Mouse (Mus musculus) hindbrain, embryonic 12.5 days (tissue): ENCODE results near the gene Lcmt1. TPM values are rescaled to one million over a fixed set of nuclear protein-coding genes. Genes with fewer than 3 reads are reported as not detected.

Source experiments
- ATAC-seq: fragments of 200-750 bp; cut with Nextera tagmentation; 2 replicates; pipeline ENCODE4 v1.8.0; 2017; ENCODE audit warnings: moderate TSS enrichment; ENCODE audit not compliant: low FRiP score
- H3K27ac ChIP-seq: fragments of 300-500 bp; sonication (generic); 2 replicates; pipeline ENCODE4 v1.5.1; 2016; ENCODE audit warnings: mild to moderate bottlenecking
- H3K27me3 ChIP-seq: fragments of 300-500 bp; sonication (generic); 2 replicates; pipeline ENCODE4 v1.6.1; 2016; ENCODE audit warnings: mild to moderate bottlenecking
- H3K36me3 ChIP-seq: fragments of 300-500 bp; sonication (generic); 2 replicates; pipeline ENCODE4 v1.6.1; 2016; ENCODE audit warnings: mild to moderate bottlenecking
- H3K4me1 ChIP-seq: fragments of 300-500 bp; sonication (generic); 2 replicates; pipeline ENCODE4 v1.6.1; 2016
- H3K4me2 ChIP-seq: fragments of 300-500 bp; sonication (generic); replicated peaks from 2 replicates; pipeline ENCODE4 v1.6.1; 2016; ENCODE audit warnings: mild to moderate bottlenecking
- H3K4me3 ChIP-seq: fragments of 300-500 bp; sonication (generic); 2 replicates; pipeline ENCODE4 v1.5.1; 2016; ENCODE audit warnings: mild to moderate bottlenecking
- H3K9ac ChIP-seq: fragments of 300-500 bp; sonication (generic); 2 replicates; pipeline ENCODE4 v1.6.1; 2016; ENCODE audit warnings: mild to moderate bottlenecking, moderate library complexity
- H3K9me3 ChIP-seq: fragments of 300-500 bp; sonication (generic); replicated peaks from 2 replicates; pipeline ENCODE4 v1.6.1; 2016; ENCODE audit warnings: mild to moderate bottlenecking
- WGBS: fragments of 180-500 bp; shearing (Covaris S2); methylation state at CpG from one replicate; pipeline ENCODE4 v1.1.7; 2016; 5-methylcytosine and 5-hydroxymethylcytosine counted together
- polyA plus RNA-seq: library from polyadenylated mRNA; unstranded; fragments of >200 nt; fragmentation: Nextera tagmentation; extraction: Ambion mirVana; gene quantifications from 2 replicates; pipeline ENCODE4 v1.2.1, GENCODE M21; 2016

The Lcmt1 gene
- polyA plus RNA-seq, 1 experiment from 2014 or later = 62.1 TPM

DNA sequence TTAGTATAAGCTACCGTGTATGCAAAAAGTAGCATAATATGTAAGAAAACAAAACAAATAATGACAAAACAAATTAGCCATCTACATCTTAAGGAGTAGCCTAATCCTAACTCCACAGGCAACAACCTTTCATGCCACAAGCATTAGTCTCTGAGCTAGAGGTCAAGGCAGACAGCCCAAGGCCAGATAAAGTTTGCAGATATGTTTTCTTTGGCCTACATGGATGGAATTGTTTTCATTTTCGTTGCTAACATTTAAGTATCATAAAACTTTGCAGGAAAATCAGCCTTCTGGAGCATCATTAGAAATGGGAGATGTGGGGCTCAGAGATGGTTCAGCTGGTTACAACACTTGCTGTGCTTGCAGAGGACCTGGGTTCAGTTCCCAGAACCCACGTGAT, 6.8 kb upstream of the Lcmt1 start:
- H3K4me1 ChIP-seq = peaks cover 16% of the 10 kb centered on the region
- peaks cover 2% of the 10 kb centered on the region; the same call in 1 of the 2 replicates for H3K36me3 ChIP-seq
- no peak overlapping the region for H3K4me2 ChIP-seq
- H3K4me3 ChIP-seq = no peak overlapping the region
- no peaks in the 10 kb centered on the region for H3K27me3 ChIP-seq
- ATAC-seq = no peak
- H3K9me3 ChIP-seq = no peaks in the 10 kb centered on the region
- no peak overlapping the region for H3K27ac ChIP-seq
- no peak overlapping the region for H3K9ac ChIP-seq
- WGBS = 95% methylated on average over 3 of the region's 3 CpGs

DNA sequence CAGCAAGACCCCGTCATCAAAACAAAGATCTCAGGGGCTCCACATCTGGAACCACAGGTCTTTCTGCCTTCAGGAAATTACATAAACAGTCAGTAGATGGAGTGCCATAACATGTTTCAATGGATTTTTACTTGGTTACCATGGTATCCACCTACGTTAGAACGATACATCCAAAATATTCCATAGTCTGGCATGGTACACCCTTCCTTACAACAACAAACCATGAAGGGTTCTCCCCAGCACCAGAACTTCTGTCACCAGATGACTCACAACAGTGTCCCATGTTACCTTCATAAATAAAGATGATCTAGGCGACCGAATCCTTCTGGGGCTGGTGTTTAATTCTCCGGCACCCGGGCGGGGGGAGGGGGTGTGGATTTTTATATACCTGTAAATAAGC, 5.6 kb upstream of the Lcmt1 start:
- 91% methylated on average over 8 of the region's 8 CpGs for WGBS
- peaks cover 2% of the 10 kb centered on the region; the same call in 1 of the 2 replicates for H3K36me3 ChIP-seq
- H3K4me1 ChIP-seq = peaks cover 28% of the 10 kb centered on the region
- ATAC-seq = no peak
- H3K9ac ChIP-seq = no peak overlapping the region
- no peak overlapping the region for H3K4me3 ChIP-seq
- no peaks in the 10 kb centered on the region for H3K9me3 ChIP-seq
- no peak overlapping the region for H3K27ac ChIP-seq
- no peak overlapping the region for H3K4me2 ChIP-seq
- no peaks in the 10 kb centered on the region for H3K27me3 ChIP-seq

DNA sequence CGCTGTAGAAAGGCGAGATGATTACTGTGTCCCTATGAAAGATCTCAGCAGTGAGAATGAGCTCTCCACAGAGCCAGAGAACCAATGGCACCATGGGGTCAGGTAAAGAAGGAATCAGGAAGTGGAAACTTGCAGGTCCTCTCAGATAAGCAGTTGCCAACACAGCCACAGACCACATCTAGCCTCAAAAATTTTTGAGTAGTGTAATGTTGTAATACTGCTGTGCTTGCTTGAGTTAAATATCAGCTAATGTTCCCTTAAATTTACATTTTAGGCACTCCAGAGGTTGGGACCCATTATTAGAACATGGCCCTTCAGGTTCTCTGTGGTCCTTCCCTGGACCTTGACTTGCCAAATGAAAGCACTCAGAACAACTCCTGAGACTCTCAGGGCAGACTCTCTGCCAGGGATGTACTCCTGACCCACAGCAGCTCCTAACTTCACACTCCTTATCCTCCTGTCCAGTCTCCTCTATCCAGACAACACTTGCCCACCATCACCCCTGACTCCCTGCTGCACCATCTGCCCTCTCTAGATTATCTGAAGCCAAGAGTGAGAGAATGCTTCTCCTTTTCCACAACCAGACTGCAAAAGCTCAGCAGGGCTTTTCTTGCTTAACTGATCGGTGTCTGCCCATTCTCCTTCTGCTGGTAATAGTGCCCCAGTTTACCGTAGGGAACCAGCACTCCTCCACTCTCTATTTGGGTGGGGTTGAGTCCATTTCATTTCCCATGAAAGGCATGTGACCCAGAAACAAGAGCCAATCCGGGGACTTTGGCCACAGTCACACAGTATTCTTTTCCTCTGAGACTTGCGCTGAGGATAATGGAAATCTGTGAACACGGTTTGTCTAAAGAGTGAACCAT, 3.5 kb upstream of the Lcmt1 start:
- H3K4me2 ChIP-seq = no peak overlapping the region
- H3K9ac ChIP-seq = no peak overlapping the region

DNA sequence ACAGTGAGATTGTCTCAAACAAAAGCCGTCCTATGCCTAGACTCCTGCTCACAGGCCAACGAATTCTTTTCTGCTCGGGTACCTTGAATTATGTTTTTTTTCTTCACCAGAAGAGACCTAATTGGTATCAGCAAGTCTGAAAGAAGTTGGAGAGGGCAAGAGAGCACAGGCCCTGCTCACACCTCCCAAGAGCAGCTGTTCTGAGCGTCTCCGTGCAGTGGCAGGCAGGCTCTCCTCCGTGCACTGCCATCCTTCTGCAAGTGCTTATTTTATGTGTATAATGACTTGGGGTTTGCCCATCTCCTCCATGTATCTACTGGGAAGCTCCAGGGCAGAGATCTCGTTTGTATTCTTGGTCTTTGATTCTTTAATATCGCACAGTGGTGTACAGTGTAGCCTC, 2.8 kb upstream of the Lcmt1 start:
- Histone ChIP-seq H3K4me1 (peaks cover 30% of the 10 kb centered on the region), H3K9me3 (no peaks in the 10 kb centered on the region), H3K36me3 (no peaks in the 10 kb centered on the region), H3K9ac (no peak overlapping the region), H3K27me3 (no peaks in the 10 kb centered on the region), H3K4me3 (no peak overlapping the region), H3K27ac (no peak overlapping the region), H3K4me2 (no peak overlapping the region)
- no peak for ATAC-seq
- WGBS = 83% methylated on average over 8 of the region's 8 CpGs

More for the DNA sequence above, 3.5 kb upstream of the Lcmt1 start:
- Histone ChIP-seq H3K4me1 (peaks cover 30% of the 10 kb centered on the region), H3K27ac (no peak overlapping the region), H3K4me3 (no peak overlapping the region), H3K27me3 (no peaks in the 10 kb centered on the region), H3K36me3 (no peaks in the 10 kb centered on the region), H3K9me3 (no peaks in the 10 kb centered on the region)
- 87% methylated on average over 7 of the region's 7 CpGs for WGBS
- no peak for ATAC-seq

DNA sequence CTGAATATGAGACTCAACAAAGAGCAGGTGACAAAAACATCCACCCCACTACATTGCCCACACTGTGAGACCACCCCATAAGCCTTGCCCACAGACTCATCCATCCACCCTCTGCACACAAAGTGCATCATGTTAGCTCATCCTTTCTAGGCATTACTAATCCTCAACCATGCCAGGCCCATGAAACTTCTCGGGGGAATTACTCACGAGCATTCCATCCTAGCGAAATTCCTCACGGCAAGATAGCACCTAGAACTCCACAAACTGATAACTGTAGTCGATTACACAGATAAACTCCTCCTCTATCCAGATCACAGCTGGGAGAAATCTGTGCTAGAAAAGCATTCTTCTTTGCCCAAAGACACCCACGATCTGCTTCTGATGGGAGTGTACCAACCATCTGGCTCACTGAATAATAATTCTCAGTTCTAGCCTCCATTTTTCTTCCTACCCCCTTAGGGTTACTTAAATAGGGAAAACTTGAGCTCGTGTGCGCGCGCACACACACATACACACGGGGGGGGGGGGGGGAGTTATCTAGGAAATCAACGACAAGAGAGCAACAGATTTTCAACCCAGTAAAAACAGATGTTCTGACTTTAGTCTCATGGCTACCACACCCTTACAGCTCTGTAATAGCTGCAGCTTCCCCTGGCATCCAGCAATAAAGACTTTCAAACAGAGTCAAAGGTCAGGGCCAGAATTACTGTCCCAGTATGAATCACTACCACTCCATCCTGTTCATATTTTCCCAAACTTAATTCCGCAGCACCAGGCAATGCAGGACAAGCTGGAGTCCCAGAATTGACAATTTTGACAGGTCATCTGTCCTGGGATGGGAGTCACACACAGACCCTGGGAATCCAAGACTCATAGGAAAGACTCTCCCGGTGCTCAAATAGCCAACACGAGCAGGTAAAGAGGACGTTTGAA, 2.1 kb upstream of the Lcmt1 start:
- Histone ChIP-seq H3K4me1 (peaks cover 30% of the 10 kb centered on the region), H3K9me3 (no peaks in the 10 kb centered on the region), H3K27me3 (no peaks in the 10 kb centered on the region), H3K9ac (0 out of 2 replicates have a peak overlapping the region, but pooled peaks have one; percentile 20), H3K27ac (no peak overlapping the region), H3K4me3 (no peak overlapping the region), H3K4me2 (peak overlapping the region; percentile 82), H3K36me3 (no peaks in the 10 kb centered on the region)
- ATAC-seq = no peak
- WGBS = 83% methylated on average over 16 of the region's 16 CpGs

DNA sequence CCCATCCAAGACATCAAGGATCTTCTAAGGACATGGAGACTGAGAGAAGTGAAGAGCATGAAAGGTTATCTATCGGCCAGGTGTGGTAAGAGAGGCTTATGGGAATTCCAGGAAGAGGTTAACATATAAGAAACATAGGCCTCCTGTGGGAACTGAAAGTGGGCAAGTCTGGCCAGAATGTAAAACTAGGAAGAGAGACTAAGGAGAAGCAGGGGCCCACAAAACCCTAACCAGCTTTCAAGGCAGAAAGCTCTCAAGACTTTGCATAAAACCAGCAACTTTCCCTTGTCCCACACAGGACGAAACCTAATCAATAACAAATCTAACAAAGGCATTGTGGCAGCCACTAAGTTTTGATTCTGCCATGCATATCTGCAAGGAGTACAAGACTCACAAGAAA, 1.4 kb upstream of the Lcmt1 start:
- 77% methylated on average over 2 of the region's 2 CpGs for WGBS
- peaks cover 30% of the 10 kb centered on the region for H3K4me1 ChIP-seq

DNA sequence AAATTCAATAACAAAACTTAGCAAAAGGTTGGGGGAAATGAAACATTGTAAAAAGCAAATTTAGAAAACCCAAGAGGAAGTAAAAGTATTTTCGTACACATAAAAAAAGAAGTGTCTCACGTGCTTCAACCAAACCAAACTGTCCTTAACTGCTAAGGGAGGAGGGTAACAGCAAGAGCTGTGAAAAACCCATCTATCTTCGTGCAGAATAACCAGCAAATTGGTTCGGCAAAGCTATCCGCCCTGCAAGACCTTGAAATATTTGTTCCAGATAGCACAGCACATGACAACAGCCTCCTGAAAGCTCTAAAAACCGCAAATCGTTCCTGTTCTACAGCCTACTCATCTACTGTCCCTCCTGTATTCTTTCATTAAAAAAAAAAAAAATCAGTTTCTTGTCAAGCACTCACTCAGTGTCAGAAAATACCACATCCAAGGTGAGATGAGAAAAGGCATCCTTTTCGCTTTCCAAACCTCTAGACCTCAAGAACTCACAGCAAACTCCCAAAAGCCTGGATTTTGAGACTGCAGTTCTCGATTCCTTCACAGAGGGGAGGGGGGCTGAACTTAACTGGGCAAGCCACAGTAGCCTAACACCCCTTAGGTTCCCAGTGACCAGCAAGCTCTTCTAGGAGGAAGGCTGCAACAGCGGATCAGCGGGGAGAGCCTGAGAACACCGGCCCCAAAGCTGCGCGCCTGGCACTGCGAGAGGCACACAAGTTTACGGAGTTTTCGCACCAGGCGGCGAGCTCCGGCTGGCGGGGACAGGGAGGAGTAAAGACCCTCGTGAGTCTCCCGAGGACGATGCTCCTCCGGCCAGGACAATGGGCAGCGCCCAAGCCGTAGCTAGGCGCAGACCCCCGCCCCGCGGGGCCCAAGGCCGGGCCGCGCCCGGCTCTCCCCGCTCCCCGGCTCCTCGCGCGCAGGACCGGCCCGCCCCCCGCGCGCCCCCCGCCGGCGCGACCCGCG, 522 bp upstream of the Lcmt1 start:
- ATAC-seq = peak; percentile 84
- peak overlapping the region; percentile 90 for H3K9ac ChIP-seq
- H3K36me3 ChIP-seq = no peaks in the 10 kb centered on the region
- peaks cover 30% of the 10 kb centered on the region for H3K4me1 ChIP-seq
- H3K4me3 ChIP-seq = peak overlapping the region; percentile 82
- WGBS = 4% methylated on average over 47 of the region's 51 CpGs
- no peaks in the 10 kb centered on the region; the same call in 1 of the 2 replicates for H3K27me3 ChIP-seq
- peak overlapping the region; percentile 82 for H3K4me2 ChIP-seq
- H3K27ac ChIP-seq = peak overlapping the region; percentile 92
- no peaks in the 10 kb centered on the region for H3K9me3 ChIP-seq

More for the DNA sequence above, 1.4 kb upstream of the Lcmt1 start:
- Histone ChIP-seq H3K9me3 (no peaks in the 10 kb centered on the region), H3K9ac (0 out of 2 replicates have a peak overlapping the region, but pooled peaks have one; percentile 20), H3K4me3 (peak overlapping the region; percentile 82), H3K27me3 (no peaks in the 10 kb centered on the region), H3K36me3 (no peaks in the 10 kb centered on the region), H3K27ac (no peak overlapping the region), H3K4me2 (peak overlapping the region; percentile 82)
- no peak for ATAC-seq

DNA sequence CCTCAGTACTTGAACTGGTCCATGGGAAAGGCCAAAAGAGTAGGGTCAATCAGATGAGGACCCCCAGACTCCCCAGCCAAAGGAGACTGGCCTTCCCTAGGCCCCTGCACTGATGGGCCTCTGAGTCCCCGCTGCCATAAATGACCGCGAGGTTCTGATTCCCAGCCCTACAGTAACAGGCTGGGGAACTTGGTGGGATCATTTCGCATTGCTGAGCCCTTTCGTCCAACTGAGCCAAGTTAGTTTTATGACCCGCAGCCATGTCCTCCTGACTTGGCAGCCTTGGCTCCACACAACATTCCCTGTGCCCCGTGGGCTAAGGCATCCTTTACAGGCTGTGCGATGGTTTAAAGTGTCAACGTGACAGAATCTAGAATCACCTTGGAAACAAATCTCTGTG, 1.1 kb downstream of the Lcmt1 start:
- Histone ChIP-seq H3K27me3 (no peaks in the 10 kb centered on the region; the same call in 1 of the 2 replicates), H3K9me3 (no peaks in the 10 kb centered on the region), H3K4me2 (peak overlapping the region; percentile 82), H3K4me1 (peaks cover 30% of the 10 kb centered on the region), H3K4me3 (peak overlapping the region; percentile 82), H3K27ac (peak overlapping the region; percentile 92; the same call in 1 of the 2 replicates), H3K9ac (peak overlapping the region; percentile 90), H3K36me3 (no peaks in the 10 kb centered on the region)
- WGBS = 47% methylated on average over 9 of the region's 9 CpGs
- no peak for ATAC-seq

DNA sequence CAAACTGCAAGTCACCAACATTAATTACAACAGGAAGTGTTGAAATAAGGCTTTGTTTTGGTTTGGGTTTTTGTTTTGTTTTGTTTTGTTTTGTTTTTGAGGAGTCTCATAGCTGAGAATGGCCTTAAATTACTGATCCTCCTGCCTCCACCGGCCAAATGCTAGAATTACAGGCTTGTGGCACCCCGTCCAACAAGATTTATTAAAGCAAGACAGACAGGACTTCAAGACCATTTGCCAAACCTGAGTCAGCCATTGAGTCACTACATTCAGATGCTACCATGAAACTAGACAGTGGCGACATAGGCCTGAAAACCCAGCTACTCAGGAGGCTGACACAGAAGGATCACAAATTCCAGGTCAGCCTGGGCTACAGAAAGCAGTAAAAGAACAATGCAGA, 1.9 kb downstream of the Lcmt1 start:
- Histone ChIP-seq H3K9me3 (no peaks in the 10 kb centered on the region), H3K27me3 (no peaks in the 10 kb centered on the region; the same call in 1 of the 2 replicates), H3K4me2 (no peak overlapping the region), H3K9ac (no peak overlapping the region), H3K36me3 (no peaks in the 10 kb centered on the region), H3K27ac (no peak overlapping the region), H3K4me3 (no peak overlapping the region), H3K4me1 (peaks cover 27% of the 10 kb centered on the region)
- WGBS = 69% methylated on average over 3 of the region's 3 CpGs
- ATAC-seq = no peak

DNA sequence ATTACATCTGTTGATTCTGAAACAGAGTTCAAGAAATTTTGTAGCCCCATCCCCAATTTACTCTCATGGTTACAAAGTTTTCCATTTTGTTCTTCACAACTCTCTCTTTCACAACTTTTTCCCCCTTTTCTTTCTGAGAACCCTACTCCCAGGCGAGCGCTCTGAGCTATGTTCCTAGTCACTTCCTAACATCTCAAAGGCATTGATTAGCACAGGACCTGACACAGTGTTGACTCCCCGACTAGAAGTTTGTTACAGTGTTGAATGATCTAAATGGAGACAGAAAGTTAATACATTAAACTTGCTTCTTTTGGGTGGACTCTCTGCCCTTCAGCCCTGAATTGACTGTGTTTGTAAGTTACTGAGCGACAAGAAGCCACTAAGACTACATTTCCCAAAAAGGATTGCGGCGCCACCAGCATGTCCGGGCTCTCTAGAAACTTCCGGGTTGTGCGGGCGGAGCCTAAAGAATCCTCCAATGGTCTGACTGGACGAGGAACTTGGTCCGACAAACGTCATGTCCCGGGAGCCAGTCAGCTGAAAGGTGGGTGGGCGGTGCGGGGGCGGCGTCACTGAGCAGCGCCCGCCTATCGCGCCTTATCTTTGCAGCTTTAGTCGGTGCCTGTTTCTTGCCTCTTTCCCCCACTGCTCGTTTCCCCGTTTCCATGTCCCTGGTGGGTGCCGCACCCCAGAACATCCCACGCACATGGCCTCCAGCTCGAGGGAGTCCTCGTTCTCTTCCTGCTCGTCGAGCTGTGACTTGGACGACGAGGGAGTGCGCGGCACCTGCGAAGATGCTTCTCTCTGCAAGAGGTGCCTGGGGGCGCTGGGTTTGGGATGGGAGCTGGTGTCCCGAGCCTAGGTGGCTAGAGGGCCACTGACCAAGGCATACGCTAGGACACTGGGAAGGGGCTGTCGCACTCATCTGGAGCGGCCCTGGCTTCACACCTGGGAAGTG, 8.1 kb downstream of the Lcmt1 start:
- ATAC-seq = peak; percentile 99
- WGBS = 4% methylated on average over 41 of the region's 41 CpGs
- peaks cover 17% of the 10 kb centered on the region for H3K4me1 ChIP-seq

More for the DNA sequence above, 8.1 kb downstream of the Lcmt1 start:
- Histone ChIP-seq H3K36me3 (no peaks in the 10 kb centered on the region), H3K27ac (peak overlapping the region; percentile 73), H3K9me3 (no peaks in the 10 kb centered on the region), H3K27me3 (no peaks in the 10 kb centered on the region; the same call in 1 of the 2 replicates), H3K4me2 (peak overlapping the region; percentile 83), H3K9ac (peak overlapping the region; percentile 82), H3K4me3 (peak overlapping the region; percentile 88)
